Mouse (Mus musculus) spleen, postnatal 36 days (tissue): ENCODE measurements at regions not wholly inside any gene's neighbourhood (a gene's known extent, or its start where the extent isn't known, plus 50 kb on each side); places are given as distances from the start of the nearest gene placed in this dataset.

ENCODE experiments used
- DNase-seq, 2 experiments: peaks; one replicate each; pipeline ENCODE4 v3.0.0; 2022; ENCODE audit warnings: low spot score in 2 of 2, mixed read lengths in 1 of 2

DNA sequence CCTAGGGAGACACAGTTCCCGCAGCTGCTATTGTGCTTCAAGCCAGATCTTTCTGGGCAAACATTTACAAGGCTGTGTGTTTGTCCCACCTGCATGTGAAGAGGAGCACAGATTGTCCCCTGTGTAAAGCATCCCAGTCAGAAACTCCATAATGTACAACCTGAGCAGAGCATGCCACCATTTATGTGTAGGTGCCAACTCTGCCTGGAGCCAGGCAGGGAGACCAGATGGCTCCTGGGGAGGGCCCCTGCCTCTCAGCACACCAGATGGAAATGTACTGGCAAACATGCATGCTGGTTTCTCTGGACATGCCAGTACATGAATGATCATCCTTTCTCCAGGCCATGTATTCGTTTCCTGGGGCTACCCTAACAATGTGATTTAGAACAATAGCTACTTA, 98.6 kb upstream of the Foxp3 start:
- no peak for DNase-seq

DNA sequence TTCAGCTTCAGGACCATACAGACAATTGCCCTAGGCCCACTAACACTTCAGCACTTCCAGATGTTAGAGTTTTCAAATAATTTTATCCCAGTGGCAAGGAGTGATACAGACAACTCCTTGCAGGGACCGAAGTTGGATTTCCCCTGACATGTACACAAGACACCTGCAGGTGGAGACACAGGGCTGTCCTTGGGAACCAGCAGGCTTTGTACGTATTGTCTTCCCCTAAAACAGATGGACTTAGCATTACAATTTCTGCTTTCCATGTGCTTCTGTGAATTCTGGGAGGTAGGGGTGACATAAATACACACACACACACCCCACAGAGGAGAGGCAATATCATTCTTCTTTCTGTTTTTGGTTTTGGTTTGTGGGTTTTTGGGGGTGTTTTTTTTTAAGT, 98.2 kb upstream of the Usp27x start:
- DNase-seq = peak in 1 of 2 experiments; percentile 1

DNA sequence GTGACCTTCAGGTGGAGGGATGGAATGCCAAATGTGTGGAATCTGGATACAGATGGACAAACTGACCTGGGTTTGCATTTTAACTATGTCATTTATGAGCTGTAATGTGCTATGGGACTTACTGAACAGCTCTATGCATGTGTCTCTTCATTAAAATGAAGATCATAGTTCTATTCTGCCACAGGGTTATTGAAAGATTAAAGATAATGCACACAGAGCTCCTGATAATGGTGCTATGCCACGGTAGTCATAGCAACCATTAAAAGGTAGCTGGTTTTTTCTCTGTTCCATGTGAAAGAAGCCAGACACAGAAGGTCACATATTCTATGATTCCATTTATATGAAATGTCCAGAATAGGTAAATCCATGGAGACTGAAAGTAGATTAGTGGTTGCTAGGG, 94.2 kb upstream of the Usp27x start:
- no peak for DNase-seq

DNA sequence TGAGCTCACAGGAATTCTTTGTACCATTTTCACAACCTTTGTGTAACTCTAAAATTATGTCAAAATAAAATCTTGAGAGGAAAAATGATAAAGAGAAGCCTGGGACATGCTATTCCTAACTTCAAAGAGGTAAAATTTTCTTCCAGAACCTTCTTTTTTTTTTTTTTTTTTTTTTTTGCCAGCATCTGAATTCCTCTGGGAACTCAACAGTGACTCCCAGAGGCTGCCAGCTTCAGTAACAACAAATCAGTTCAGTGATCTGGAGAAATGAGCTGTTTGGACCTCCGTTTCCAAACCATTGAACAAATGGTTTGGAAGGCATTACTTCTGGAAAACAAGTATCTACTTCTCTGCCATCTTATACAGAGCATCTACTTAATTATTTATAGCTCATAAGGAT, 92.4 kb upstream of the Usp27x start:
- DNase-seq = no peak

DNA sequence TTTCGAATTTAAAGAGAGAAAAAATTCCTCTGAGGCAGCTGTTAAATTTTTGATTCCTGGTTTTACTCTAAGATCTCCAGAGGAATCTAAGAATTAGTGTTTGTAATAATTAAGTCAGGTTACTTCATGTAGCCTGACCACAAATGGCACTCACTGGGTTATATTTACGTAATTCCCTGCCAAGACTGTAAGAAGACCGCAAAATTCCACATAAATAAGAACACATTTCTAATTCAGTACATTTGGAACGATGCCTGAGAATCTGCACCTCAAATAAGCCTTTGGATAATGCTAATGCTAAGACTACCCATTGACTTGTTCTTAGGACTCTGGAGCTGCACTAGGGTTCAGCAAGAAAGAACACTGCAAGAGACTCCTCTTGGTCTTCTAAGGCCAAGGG, 81.2 kb upstream of the Usp27x start:
- DNase-seq = no peak

DNA sequence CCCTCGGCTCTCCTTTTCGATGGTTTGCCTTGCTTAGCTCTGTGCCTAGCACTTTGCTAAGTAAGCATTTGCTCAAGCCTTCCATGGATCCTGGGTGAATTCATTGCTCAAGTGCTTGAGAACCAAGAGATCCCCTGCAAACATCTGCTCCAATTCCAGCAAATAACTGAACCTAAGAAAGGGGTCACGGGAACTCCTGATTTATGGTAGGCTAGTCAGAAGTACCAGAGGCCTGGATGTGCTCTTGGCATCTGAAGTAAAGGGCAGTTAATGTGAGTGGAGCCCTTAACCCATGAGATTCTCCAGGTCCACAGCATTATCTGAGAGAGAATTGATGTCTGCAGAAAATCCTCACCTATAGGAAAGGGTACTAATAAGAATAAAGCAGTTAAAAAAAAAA, 69.4 kb upstream of the Usp27x start:
- no peak for DNase-seq

DNA sequence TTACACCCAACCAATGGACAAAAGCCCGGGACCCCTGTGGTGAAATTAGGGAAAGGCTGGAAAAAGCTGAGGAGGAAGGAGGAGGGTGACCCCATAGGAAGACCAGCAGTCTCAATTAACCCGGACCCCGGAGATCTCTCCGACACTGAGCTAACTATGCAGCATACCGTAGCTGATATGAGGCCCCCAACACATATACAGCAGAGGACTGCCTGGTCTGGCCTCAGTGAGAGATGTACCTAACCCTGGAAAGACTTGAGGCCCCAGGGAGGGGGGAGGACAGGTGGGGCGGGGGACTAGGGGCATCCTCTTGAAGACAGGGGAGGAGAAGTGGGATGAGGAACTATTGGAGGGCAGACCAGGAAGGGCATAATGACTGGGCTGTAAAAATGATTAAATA, 69.0 kb upstream of the Usp27x start:
- DNase-seq = no peak

DNA sequence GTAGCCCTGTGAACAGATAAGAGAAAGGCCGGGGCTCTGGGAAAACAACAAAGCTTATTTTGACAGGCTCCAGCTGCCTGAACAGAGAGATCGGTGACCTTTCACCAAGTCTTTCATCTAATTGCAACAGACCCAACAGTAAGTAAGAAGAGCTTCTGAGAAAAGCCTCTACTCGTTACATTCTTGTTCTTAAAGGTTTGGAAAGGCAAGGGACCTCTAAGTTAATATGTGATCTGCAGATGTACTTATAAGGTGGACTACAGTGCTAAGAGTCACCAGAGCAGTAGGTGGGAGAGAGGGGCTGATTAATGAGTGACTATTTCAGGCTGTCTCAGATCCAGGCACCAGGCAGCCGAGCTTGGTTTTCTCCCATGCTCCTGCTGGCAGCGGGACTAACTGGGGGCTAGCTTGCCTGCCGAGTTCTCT, 68.4 kb upstream of the Usp27x start:
- DNase-seq = no peak

DNA sequence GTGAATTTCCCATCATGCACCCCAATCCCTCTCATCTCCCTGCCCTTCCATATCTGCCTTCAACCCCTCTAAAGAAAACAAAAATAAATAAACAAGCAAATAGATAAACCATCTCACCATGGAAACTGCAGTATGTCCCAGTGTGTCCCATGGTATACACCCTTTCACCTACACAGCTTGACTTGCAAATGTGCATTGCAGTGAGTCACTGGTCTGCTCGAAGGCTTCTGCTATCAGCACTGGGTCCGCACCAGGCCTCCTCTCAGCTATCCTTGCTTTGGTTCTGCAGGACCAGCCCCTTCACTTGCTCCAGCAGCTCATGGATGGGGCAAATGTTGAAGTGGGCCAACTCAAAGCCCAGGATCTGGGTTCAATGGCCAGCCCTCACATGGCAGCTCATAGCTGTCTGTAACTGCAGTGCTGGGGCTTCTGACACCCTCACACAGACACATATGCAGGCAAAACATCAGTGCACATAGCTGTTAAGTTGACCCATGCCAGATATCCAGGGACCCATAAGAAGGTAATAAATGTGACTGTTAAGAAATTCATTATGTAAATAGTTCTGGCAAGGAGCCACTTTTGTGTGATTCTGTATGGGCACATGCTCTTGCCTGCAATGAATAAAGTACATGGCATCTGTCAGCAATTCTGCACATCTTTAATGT, 59.9 kb upstream of the Usp27x start:
- no peak for DNase-seq

DNA sequence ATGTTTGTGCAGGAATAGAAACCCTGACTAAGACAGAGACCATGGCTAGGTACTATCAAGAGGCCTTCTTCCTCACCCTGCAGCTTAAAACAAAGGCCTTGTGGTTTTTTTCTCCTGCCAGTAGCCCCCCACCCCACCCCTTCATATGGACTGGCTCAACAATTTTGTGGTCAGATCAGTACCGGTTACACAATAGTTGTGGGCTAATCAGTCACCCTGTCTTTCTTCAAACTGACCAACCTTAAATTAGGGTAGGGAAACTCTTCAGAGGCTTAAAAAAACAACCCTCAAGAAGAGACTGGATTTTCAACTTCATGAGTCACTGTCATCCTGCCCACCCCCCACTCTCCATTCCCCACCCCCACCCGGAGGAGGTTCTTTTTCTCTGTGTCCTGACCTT, 58.6 kb upstream of the Usp27x start:
- no peak for DNase-seq

DNA sequence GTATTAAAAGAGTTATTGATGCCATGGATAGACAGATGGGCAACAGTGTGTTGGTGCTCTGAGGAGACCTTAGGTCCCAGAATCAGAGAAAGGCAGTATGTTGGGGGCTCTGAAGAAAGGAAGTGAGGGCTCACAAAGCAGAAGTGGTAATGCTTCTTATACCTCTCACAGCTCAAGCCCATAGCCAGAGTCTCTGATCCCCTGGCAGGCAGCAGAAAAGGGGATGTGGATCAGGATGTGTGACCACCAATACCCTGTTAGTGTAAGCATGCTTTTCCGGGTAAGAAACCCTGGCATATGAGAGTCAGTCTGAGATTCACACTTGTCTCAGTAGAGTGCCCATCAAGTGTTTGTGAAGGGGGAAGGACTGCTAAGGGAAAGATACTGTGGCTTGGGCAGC, 54.8 kb upstream of the Usp27x start:
- DNase-seq = no peak

DNA sequence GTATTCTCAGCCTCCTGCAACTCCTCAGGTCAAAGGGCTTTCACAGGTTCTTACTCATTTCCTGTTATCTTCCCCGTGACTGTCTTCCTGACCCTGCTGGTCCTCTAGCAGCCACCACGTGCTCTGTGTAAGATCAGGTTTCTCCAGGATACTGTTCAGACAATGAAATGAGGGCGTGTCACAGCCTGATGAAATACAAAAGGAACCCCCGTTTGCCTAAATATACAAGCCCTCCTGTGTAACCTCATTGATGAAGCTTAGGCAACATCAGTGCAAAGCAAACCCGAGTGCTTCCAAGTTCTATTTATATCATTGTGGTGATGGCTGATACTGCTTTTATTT, 53.9 kb upstream of the Usp27x start:
- no peak for DNase-seq

DNA sequence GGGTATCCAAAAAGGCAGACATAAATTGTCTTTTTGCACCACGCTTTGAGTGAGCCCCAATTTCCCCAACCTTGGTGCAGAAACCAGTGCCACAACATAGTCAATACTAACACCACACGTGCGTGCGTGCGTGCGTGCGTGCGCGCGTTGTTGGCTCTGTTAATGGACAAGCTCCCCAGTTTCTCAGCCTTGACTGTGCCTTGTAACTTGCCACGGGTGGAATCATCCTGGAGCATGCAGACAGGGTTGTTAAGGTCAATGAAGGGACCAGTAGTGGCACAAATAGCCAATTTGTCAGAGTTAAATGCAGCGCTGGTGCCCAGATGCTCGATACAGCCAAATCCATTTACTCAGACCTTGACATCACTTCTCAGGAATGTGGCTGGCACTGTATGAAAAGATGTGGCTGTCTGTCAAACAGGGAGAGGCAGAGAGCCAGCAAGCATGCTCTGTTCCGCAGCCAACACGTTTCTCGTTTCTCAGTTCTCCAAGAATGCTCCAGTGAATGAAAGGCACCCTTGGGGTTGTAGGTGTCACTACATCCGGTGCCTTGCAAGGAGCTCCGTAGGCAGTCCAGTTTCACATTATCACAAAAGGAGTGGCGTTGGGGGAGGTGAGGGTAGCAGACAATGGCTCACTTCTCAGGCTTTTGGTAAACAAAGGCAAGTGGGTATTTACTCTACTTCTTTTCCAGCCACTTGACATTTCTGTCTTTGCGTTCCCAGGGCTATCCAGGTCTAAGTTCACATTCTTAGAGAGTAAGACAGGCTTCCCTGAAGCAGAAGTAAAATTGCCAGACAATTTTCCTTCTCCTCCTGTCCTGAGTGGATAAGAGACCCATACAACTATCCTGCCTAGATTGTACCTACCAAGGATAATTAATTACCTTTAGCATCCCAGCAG, 53.2 kb upstream of the Usp27x start:
- DNase-seq = no peak
